Mouse (Mus musculus): ENCODE results near the gene Tshr. TPM values are rescaled to one million over a fixed set of nuclear protein-coding genes. Genes with fewer than 3 reads are reported as not detected.
"Not testable (repeated sequence)": the region's sequence is repeated elsewhere in the genome, so short reads cannot be mapped to it uniquely, and the experiment has no call there.

Gene Tshr
- polyA plus RNA-seq, 1 experiment: not detected

DNA sequence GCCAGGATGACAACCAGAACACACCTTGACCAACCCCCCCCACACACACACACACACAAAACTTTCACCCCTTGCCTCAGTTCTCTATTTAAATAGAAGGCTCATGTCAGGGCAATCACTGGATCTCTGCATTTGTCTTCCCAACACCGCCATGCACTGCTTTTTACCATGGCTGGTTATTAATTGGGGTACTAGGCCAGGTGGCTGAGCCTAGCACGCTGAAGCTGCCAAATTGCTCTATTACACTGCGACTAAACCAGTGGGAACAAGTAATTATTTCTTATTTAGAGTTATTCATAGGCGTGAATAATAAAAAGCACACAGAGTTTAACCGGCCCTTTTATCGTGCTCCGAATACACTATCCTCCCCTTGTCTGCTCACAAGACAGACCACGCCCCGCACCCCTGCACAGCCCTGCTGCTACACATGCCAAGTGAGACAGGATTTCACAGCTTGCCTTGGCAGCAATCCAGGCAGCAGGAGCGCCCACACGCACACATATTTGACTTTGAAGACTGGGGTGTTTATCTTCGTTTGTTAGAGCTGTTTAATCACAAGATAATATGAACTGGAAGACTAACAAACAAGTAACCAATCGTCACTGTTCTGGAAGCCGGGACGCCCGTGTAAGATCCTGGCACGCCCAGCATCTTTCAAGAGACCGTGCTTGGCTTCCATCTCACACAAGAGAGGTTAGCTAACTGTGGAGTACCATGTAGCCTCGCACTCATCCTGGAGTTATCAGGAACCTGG lies 167.6 kb downstream of the Tshr start:
- H3K36me3 ChIP-seq (replicated peaks; ENCODE audit: low read length): peaks cover 24% of the 10 kb centered on the region
- H3K4me1 ChIP-seq: no peaks in the 10 kb centered on the region
- H3K4me3 ChIP-seq (replicated peaks): no peak overlapping the region
- no peaks in the 10 kb centered on the region for H3K9me3 ChIP-seq
- no peaks in the 10 kb centered on the region for H3K27me3 ChIP-seq (replicated peaks)
- TF ChIP-seq GATA1 (IDR thresholded peaks at IDR 0.05; ENCODE audit: borderline replicate concordance, low read length) (no peak), FLI1 (IDR thresholded peaks at IDR 0.05; ENCODE audit: low read length) (no peak)

DNA sequence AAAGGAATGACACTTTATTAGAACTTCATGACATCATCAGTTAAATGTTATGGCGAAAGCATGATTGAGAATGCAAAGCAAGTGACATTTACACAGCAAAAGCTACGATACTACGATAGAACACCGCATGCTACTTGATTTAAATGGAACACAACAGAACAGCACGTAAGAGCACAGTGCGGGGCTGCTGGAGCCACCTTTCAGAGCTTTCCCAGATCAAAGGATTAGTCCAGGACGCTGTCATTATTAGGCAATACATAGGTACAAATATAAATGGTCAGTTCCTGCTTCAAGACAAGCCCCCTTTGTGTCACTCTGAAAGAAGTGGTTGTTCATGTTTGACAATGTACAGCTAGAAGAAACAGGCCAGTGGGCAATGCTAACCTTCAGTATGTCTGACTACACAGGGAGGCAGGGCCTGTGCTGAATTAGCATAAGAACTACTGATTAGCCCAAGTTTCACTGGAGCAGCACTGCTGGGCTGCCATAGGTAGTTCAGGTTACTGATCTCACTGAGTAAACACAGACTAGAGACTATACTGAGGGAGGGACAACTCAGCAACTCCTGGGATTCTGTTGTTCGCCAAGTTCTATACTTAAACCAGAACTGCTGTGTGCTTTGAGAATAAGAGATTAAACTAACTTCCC lies 173.1 kb downstream of the Tshr start:
- not testable (repeated sequence) for H3K4me1 ChIP-seq; H3K27me3 ChIP-seq (replicated peaks)
- peaks cover 57% of the 10 kb centered on the region for H3K36me3 ChIP-seq (replicated peaks; ENCODE audit: low read length)

DNA sequence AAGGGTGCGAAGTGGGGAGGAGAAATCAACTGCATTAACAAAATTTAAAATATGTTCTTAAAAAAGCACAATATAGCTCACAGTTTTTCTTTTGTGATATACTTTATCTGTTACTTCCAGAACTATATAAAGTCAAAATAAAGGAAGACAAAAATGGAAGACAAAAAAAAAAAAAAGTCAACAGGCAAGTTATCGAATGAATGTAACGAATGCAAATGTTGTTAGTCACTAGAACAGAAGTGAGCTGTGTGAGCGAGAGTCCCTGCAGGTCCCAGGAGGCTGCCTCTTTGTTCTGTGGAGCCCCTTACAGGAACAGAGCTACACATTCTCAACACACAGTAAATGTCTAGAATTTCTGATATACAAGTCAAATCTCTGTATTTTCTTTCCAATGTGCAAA lies 173.8 kb downstream of the Tshr start:
- not testable (repeated sequence) for H3K27me3 ChIP-seq (replicated peaks); H3K4me3 ChIP-seq (replicated peaks); H3K9me3 ChIP-seq; H3K4me1 ChIP-seq
- H3K36me3 ChIP-seq (replicated peaks; ENCODE audit: low read length): peaks cover 62% of the 10 kb centered on the region

More for the DNA sequence above, 173.1 kb downstream of the Tshr start:
- H3K4me3 ChIP-seq (replicated peaks); H3K9me3 ChIP-seq: not testable (repeated sequence)

DNA sequence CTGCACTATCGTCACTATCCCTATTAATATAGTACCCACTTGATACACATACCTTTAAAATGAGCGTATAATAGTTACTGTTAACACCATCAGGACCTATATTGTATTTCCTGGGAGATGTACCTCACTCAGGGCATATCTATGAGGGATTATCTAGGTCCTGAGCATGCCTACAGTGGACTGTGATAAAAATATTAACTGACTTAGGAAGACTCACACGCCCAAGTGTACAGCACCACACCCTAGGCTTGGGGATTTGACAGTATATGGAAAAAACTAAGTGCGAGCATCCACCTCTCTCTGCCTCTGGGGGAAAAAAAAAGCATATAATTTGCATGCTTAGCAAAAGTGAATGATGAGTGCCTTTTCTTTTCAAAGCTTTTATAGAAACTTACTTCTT lies 182.8 kb downstream of the Tshr start:
- H3K4me1 ChIP-seq: peaks cover 6% of the 10 kb centered on the region; the same call in 1 of the 2 replicates
- H3K36me3 ChIP-seq (replicated peaks; ENCODE audit: low read length): peaks cover 96% of the 10 kb centered on the region

DNA sequence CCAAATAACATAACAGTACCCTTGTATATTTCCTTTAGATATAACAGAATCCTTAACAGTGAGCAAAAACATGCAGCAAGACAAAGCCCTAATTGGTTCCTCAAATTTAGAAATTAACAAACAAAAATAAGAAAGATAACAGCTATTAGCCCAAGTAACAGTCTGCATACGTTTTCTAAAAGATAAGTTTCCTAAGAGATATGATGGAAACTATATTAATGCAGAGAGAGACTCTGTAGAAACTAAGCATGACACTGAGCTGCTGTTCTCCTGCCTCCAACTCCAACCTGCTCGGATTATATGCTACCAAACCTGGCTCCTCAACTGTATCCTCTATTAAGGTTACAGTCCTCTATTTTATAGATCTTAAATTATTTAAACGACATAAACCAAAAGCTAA lies 184.9 kb downstream of the Tshr start:
- H3K27me3 ChIP-seq (replicated peaks): no peaks in the 10 kb centered on the region
- H3K9me3 ChIP-seq: no peaks in the 10 kb centered on the region
- TF ChIP-seq GATA1 (IDR thresholded peaks at IDR 0.05; ENCODE audit: borderline replicate concordance, low read length) (no peak), FLI1 (IDR thresholded peaks at IDR 0.05; ENCODE audit: low read length) (no peak)
- H3K4me1 ChIP-seq: peaks cover 6% of the 10 kb centered on the region; the same call in 1 of the 2 replicates
- H3K36me3 ChIP-seq (replicated peaks; ENCODE audit: low read length): peaks cover 96% of the 10 kb centered on the region
- no peak overlapping the region for H3K4me3 ChIP-seq (replicated peaks)

More for the DNA sequence above, 182.8 kb downstream of the Tshr start:
- no peaks in the 10 kb centered on the region for H3K9me3 ChIP-seq
- H3K4me3 ChIP-seq (replicated peaks): no peak overlapping the region
- no peaks in the 10 kb centered on the region for H3K27me3 ChIP-seq (replicated peaks)
- TF ChIP-seq FLI1 (IDR thresholded peaks at IDR 0.05; ENCODE audit: low read length): no peak
- no peak for TF ChIP-seq GATA1 (IDR thresholded peaks at IDR 0.05; ENCODE audit: borderline replicate concordance, low read length)

DNA sequence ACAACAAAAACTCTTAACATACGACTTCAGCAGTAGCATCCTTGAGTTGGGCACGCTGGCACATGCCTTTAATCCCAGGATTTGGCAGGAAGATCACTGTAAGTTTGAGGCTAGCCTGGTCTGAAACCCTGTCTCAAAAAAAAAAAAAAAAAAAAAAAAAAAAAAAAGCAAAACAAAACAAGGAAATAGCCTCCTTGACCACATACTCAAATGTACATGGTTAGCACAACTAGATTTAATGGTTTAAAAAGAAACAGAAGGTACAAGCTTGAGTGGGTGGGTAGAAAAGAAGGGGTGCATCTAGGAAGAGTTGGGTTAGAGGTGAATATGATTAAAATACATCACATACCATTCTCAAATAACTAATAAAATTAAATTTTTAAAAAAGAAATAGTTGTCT lies 187.3 kb downstream of the Tshr start:
- 0 out of 2 replicates have a peak, but pooled peaks cover 3% of the 10 kb centered on the region for H3K4me1 ChIP-seq
- peaks cover 97% of the 10 kb centered on the region for H3K36me3 ChIP-seq (replicated peaks; ENCODE audit: low read length)
- no peaks in the 10 kb centered on the region for H3K9me3 ChIP-seq
- H3K27me3 ChIP-seq (replicated peaks): no peaks in the 10 kb centered on the region
- TF ChIP-seq GATA1 (IDR thresholded peaks at IDR 0.05; ENCODE audit: borderline replicate concordance, low read length) (no peak), FLI1 (IDR thresholded peaks at IDR 0.05; ENCODE audit: low read length) (no peak)
- no peak overlapping the region for H3K4me3 ChIP-seq (replicated peaks)

DNA sequence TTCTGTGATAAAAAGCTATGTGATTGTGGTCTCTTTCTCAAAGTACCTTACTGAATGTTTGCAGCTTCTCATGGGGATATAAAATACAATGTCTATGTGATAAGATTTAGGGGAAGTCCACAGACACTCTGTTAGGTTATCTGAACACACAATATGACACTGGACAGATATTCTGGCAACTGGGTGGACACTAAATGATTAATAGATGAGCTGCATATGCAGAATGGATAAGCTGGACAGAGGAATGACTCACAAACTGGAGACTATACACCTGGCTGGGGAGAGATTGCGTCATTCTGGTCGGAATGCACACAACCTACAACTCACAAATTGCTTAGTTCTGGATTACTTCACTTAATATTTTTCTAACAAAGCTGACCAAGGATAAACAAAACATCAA lies 195.3 kb downstream of the Tshr start:
- H3K36me3 ChIP-seq (replicated peaks; ENCODE audit: low read length): peaks cover 95% of the 10 kb centered on the region
- no peak overlapping the region for H3K4me3 ChIP-seq (replicated peaks)
- H3K9me3 ChIP-seq: no peaks in the 10 kb centered on the region
- no peaks in the 10 kb centered on the region for H3K27me3 ChIP-seq (replicated peaks)
- peaks cover 54% of the 10 kb centered on the region for H3K4me1 ChIP-seq
- TF ChIP-seq GATA1 (IDR thresholded peaks at IDR 0.05; ENCODE audit: borderline replicate concordance, low read length) (no peak), FLI1 (IDR thresholded peaks at IDR 0.05; ENCODE audit: low read length) (no peak)

DNA sequence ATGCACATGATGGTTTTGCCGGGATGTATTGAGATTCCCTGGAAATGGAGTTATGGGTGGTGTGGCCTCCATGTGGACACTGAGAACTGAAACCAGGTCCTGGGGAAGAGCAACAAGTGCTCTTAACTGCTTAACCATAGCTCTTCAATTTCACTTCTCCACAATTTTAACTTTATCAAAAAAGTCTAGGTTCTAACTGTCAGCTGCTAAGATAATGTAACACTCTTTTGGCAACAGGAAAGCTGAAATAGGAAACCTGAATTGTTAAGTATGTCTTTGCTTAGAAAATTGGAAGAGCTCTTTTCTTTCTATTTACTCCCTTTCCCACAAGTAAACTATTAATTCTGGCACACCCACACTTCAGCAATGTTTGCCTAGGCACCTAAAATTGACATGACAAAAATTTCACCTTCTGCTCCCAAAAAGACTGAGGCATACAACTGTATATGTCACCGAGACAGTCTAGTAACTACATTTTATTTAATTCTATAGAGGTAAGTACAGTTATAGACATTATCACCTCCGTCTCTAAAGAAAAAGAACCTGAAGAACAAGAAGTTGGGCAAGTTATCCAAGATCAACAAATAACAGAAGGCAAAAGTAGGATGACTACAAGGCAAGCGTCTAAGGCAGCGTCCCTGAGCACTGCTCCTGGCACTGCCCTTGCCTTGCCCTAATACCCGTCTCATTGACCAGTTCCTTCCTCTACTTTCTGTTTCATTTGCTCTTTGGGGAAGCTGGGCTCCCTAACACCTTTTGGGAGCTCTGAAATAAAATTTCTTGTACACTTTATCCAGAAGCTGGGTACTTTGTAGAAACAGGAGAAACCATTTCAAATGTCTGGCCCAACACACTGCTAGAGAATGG lies 197.1 kb downstream of the Tshr start:
- H3K4me3 ChIP-seq (replicated peaks): peak overlapping the region; percentile 87
- no peaks in the 10 kb centered on the region for H3K27me3 ChIP-seq (replicated peaks)
- H3K36me3 ChIP-seq (replicated peaks; ENCODE audit: low read length): peaks cover 93% of the 10 kb centered on the region
- H3K4me1 ChIP-seq: peaks cover 68% of the 10 kb centered on the region
- TF ChIP-seq GATA1 (IDR thresholded peaks at IDR 0.05; ENCODE audit: borderline replicate concordance, low read length): no peak
- no peaks in the 10 kb centered on the region for H3K9me3 ChIP-seq

DNA sequence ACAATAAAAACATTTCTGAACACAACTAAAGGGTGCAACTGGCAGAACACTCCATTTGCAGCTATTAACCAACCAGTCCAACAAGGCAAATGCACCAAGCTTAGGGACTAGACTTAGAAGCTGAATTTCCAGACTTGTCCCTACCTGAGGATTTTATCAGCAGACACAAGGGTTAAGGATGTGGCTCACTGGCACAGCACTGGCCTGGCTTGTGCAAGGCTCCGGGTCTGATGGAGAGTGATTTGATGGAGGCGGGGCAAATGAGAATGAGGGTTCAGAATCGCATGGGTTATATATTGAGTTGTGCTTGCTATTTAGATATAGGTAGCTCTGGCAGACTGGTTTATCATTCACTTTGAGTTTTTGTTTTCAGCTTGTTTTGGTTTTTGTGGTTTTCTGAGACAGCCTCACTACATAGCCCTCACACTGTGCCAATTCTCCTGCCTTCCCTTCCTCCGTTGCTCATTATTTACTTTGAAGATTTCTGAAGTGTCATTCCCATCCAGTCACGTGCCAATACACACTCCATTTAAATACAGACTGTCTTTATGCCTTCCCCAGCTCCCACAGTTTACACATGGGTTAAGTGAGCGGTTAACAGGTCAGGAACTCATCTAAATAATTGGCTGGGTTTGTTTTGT lies 198.1 kb downstream of the Tshr start:
- TF ChIP-seq GATA1 (IDR thresholded peaks at IDR 0.05; ENCODE audit: borderline replicate concordance, low read length): no peak
- no peak for TF ChIP-seq FLI1 (IDR thresholded peaks at IDR 0.05; ENCODE audit: low read length)
- no peaks in the 10 kb centered on the region for H3K9me3 ChIP-seq
- H3K36me3 ChIP-seq (replicated peaks; ENCODE audit: low read length): peaks cover 87% of the 10 kb centered on the region
- H3K27me3 ChIP-seq (replicated peaks): no peaks in the 10 kb centered on the region
- H3K4me3 ChIP-seq (replicated peaks): peak overlapping the region; percentile 18
- peaks cover 76% of the 10 kb centered on the region for H3K4me1 ChIP-seq
